Mouse (Mus musculus): ENCODE data around the gene Nipsnap1.

Nipsnap1 gene

DNA sequence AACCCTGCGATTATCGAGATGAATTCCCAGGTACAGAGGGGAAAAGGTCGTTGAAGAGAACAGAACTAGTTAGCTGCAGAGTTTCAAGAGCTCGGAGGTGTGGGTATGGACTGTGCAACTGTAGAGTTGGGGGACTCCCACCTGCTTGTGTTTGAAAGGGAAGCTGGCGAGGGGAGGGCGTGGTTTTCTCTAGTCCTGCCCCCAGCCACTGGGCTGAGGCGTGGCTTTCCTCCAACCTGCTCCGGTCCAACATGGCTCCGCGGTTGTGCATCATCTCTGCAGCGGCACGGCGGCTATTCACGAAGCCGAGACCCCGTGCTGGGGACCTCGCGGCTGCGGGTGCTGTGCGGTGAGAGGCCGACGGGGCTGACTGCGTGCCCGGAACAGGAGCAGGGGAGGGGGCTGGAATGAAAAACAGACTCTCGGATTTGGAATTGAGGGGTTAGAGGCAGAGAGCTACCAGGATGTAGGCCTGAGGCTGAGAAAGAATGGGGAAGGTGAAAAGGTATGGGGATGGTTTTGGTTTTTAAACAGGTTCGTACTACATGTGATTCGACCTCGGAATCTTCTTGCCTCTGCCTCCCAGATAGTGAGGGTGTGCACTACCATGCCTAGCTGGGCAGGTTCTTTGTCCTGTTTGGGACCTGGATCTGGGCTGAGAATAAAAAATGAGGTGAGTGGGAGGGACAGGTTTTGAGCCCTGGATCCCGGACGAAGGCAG is at the start of gene Nipsnap1:
Gene Nipsnap1, plus strand, starts transcription at position 197 of the 721 bp plus-strand sequence.
- peak; percentile 86 for DNase-seq (ENCODE audit: low spot score)

GRCm38 (mm10) chr11:4826152-4826778 is 47.5 kb upstream of the Nipsnap1 start:
- no peak for DNase-seq (ENCODE audit: low spot score)

DNA sequence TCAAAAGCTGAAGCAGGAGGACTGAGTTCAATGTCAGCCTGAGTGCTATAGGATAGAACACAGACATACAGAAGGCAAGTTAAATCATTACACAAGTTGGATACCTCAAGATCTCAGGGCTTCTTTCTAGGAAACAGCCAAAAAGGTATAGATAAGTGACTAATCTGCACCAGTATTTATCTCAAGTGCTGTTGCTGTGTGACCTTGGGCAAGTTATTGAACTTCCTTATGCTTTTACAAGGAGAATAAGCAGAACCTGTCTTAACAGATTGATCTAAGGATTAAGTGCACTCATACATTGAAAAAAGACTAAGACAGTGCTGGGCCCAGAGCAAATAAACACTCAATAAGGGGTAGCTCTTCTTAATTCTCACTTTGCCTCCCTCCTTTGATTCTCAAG is 46.4 kb upstream of the Nipsnap1 start:
- DNase-seq (ENCODE audit: low spot score), result no peak

DNA sequence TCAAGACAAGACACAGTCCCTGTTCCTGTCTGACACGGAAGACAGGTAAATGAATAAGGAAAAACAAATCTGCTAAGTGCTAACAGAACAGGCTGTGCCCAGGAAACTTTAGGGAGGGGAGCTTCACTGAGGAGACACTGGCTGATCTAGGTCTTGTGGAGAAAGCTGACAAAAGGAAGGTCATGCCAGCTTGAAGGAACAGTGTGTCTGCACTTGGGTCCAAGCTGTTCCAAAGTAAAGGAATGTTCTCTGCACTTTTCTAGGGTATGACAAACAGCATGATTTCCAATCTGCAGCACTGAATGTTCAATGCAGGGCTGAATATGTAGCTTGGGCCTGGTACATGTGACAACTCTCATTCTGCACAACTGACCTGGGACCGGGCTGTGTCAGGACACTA is 45.8 kb upstream of the Nipsnap1 start:
- DNase-seq (ENCODE audit: low spot score), result no peak

DNA sequence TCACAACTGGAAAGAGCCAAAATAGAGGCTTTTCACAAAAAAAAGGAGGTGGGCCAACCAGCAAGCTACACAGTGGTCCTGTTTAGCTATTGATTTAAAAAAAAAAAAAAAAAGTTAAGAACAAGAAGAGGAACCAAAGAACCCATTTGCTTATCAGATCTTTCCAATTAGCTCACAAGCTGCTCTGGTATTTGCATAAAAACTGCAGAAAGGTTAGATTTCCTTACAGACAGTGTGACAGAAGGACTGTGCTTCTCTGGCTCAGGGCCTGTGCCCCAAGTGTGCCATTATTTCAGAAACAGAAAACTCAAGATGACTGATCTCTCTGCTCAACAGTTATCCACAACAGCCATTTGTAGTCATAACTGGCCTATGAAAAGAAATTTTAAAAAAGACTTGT is 42.7 kb upstream of the Nipsnap1 start:
- no peak for DNase-seq (ENCODE audit: low spot score)

DNA sequence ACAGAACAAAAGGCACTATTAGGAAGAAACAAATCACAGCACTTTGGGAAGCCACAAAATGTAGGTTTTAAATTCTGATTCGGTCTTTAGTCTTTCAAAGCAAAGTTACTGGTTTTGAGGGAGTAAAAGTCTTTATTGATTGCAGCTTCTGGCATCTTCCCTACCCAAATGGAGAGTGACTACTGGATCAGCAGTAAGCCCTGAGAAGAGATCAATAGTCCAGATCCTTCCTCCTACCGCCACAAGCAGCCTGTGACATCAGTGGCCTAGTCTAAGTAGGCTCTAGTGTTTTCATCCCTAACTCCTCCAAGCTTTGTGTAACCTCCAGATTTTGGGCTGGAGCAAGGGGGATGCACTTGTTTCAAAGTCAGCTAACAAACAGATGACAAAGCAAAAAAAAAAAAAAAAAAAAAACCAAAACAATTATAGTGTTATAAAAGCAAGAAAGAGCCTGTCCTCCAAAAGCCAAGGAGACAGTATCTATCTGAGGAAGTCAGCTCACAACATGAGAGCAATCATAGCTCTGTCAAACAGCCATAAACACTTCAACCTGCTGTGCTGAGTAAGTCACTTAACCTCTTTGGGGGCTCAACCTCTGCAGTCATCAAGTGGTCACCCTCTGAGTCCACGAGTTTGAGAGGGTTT is 40.3 kb upstream of the Nipsnap1 start:
- no peak for DNase-seq (ENCODE audit: low spot score)

GRCm38 (mm10) chr11:4835436-4835835 is 38.3 kb upstream of the Nipsnap1 start:
- DNase-seq (ENCODE audit: low spot score), result no peak

DNA sequence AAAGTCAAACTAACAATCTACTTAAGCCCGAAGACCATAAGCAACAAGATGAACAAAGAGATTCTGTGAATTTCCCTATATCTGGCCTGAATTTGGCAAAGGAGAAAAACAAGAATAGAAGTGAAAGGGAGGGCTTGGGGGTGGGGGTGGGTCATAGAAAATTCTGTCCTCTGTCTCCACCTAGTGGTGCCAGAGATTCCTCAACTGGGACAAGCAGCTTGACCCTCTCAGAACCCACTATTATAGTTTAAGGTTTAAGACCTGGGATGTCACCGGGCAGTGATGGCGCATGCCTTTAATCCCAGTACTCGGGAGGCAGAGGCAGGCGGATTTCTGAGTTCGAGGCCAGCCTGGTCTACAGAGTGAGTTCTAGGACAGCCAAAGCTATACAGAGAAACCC is 37.0 kb upstream of the Nipsnap1 start:
- no peak for DNase-seq (ENCODE audit: low spot score)

DNA sequence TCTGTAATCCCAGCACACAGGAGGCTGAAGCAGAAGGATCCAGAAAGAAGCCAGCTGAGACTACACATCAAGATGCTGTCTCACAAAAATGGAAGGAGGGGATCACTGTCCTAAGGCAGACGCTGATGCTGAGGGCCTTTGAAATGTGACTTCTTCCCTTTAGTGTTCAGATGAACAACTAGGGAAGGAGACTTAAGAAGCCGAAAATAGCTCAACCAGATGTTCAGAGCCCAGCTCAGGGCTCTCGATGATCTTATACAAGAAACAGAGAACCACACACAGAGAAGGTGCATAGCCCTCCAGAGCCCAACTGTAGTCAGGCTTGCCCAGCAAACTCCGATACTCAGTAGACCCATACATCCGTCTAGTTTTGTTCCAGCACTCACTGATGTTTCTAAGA is 36.4 kb upstream of the Nipsnap1 start:
- DNase-seq (ENCODE audit: low spot score), result no peak

DNA sequence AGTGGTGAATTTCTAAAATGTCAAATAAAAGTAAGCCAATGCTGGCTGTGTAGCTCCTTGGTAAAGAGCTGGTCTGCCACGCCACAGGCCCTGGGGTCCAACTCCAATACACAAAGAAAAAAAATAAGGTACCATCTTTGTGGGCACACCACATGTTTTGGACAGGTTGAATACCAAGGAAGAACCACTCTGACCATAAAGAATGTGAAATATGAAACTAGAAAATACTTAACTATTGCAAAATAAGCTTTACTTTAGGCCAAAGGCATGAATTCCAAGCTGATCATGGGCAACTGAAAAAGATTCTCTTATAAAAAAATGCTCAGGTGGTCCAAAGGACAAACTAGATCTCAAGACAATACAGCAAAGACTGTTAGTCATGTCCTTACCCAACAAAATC is 35.5 kb upstream of the Nipsnap1 start:
- no peak for DNase-seq (ENCODE audit: low spot score)

DNA sequence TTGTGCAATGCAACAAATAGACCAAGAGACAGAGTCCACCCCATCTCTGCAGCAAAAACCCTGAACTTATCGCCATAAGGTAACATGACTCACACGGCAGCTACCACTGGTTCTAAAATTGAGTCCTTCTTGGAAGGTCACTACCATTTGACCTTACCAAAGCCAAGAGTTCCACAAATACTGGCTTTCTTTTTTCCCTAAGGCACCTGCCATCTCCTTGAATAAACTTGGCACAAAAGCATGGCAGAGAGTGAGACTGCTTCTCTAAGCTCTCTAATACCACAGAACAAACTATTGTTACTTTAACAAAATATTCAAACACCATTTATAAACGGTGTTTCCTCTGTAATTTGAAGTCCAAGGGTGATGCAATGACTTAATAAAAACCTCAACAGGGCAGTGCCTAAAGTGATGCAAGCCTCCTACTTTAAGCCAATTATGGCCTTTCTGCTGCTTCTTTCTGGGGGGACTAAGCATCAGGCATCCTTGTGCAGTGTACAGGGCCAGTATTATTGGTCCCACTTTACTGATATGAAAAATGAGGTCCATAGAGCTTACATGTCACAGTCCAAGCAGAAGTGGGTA is 32.7 kb upstream of the Nipsnap1 start:
- no peak for DNase-seq (ENCODE audit: low spot score)

DNA sequence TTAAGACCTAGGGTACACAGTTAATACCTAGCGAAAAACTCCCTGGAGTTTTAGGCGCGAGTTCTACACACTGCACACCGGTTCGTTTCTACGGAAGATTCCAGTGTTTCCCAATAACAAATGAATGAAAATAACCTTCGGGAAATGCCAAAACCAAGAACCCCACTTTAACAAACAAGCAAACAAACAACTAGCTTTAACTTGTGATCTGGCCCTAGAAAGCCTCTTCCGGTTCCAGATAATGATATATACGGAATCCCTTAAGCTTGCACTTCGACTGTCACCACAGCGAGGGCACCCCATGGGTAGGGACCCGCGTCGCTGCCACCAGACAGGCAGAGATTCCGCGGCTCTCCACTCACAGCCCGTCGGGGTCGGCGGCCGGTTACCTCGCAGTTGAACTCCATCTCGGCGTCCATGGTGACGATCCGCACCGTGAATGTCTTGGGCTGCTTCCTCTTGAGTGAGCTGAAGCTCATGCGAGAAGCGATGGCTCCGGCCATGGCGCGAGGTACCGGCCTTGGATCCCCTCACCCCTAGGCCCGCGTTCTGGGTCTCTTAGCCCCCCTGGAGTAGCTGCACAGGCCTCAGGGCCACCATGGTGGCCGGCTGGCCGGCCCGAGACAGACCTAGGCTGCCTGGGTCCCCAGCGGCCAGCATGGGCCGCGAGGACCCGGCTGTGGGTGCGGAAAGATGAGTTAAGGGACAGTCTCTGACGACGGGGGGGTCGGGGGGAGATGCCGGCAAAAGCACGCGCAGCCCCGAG is 25.1 kb upstream of the Nipsnap1 start:
- peak; percentile 58 for DNase-seq (ENCODE audit: low spot score)

DNA sequence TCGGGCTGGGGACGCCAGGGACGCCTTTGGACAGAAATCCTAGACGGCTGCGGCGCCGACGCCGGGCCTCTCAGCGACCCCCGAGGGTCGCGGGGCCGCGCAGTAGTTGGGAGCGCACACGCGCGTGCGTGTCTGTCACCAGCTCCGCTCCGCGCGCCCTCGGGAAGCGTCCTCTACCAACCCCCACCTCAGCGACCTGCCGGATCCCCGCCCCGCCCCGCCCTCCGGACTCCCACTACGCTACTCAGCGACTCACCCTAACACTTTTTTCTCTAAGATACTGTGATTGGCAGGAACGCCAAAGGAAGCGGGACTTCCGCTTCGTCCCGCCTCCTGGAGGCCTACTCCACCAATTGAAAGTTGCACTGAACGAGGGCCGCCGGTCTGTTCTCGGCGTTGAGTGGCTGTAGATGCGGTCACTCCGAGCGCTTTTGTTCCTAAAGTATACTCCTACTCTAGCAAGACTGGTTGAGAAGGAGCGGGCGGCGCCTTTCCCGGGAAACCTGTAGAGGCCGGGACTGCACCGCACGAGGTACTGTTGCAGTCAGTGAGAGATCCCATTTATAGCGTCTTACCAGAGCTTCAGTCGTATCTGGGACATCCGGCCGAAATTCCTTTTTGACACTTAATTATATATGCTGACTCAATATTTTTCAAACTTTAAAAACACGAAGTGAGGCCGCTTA is 24.4 kb upstream of the Nipsnap1 start, which contains the start of gene Nf2:
Gene Nf2, minus strand, starts transcription at position 279 of the 686 bp plus-strand sequence.
- DNase-seq (ENCODE audit: low spot score), result peak; percentile 94

DNA sequence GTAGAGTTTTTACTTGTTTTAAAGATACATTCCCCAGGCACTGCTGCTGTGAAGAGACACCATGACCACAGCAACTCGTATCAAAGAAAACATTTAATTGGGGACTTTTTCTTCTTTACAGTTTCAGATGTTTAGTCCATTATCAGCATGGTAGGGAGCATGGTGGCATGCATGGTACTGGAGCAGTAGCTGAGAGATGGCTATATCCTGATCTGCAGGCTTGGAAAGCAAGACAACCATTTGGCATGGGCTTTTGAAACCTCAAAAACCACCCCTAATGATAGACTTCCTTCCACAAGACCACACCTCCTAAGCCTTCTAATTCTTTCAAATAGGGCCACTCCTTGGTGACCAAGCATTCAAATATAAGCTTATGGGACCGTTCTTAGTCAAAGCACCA is 23.3 kb upstream of the Nipsnap1 start:
- DNase-seq (ENCODE audit: low spot score), result no peak

- DNase-seq (ENCODE audit: low spot score), result peak; percentile 21
Observed at GRCm38 (mm10) chr11:4853021-4853420, 20.7 kb upstream of the Nipsnap1 start.

DNA sequence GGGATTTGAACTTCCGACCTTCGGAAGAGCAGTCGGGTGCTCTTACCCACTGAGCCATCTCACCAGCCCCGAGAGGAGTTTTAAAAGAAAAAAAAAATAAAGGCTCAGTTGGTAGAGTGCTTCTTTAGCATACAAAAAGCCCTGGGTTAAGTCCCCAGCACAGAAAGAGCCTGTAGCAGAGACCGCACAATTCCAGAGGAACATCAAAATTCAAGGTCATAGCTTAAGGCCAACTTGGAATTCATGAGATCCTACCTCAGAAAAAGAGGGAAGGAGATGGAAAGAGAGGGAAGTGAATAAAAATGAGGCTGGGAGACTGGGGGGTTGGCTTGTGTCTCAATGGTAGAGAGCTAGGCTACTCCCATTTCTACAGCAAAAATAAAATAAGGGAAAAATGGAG is 19.6 kb upstream of the Nipsnap1 start:
- DNase-seq (ENCODE audit: low spot score), result no peak

- no peak for DNase-seq (ENCODE audit: low spot score)
Observed at GRCm38 (mm10) chr11:4858416-4858815, 15.3 kb upstream of the Nipsnap1 start.

DNA sequence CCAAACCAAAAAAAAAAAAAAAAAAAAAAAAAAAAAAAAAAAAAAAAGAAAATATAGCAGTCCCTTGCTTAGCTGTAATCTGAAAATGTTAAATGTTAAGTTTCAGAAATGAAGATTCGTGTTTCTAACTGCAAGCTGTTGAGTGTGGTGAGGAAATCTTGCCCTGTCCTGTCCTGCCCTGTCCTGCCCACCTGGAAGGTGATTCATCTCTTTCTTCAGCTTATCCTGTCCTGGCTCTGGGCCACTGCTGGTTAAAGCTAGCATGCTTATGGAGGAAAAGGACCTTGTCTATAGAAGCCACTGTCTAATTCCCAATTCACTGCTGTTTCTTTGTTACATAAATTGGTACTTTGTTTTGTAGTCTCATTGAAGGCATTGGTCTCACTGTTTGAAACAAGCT is 12.8 kb upstream of the Nipsnap1 start:
- DNase-seq (ENCODE audit: low spot score), result no peak

GRCm38 (mm10) chr11:4861816-4862604 is 11.7 kb upstream of the Nipsnap1 start:
- DNase-seq (ENCODE audit: low spot score), result no peak

- no peak for DNase-seq (ENCODE audit: low spot score)
Observed at GRCm38 (mm10) chr11:4862730-4863129, 11.0 kb upstream of the Nipsnap1 start.
